Mouse (Mus musculus) WW6 (cell line): ENCODE measurements around the gene Olfr1484.
"Not testable (repeated sequence)": the region's sequence is repeated elsewhere in the genome, so short reads cannot be mapped to it uniquely, and the experiment has no call there.

Source experiments
- DNase-seq: peaks from one replicate; pipeline ENCODE4 v3.0.0-alpha.2; 2013; ENCODE audit warnings: low read depth, low spot score

Gene Olfr1484

GRCm38 (mm10) chr19:13583211-13583610 is at the start of gene Olfr1484:
TSS of gene Olfr1484 (plus strand) at chr19:13583511.
- DNase-seq = no peak

GRCm38 (mm10) chr19:13617075-13617474 is 33.8 kb downstream of the Olfr1484 start, which contains the start of gene Olfr1487:
TSS of gene Olfr1487 (plus strand) at chr19:13617375.
- DNase-seq = not testable (repeated sequence)

GRCm38 (mm10) chr19:13631321-13631720 is 48.0 kb downstream of the Olfr1484 start, which contains the start of gene Olfr1489:
TSS of gene Olfr1489 (plus strand) at chr19:13631621.
- DNase-seq = no peak
